11 mouse cellular contexts compared by ENCODE assay signal in genomic region chr17:83977725-83978124, GRCm38 (mm10).
DNase-seq lines count a peak whose midpoint lies in the region; ATAC-seq and TF ChIP-seq lines count a peak whose summit lies in the region.
"Had no signal": no experiment of that assay in that cellular context is flagged by ENCODE, and none has a peak within 500 bp of the region (broad histone marks: within the 10 kb centered on the region; RNA-seq: fewer than 3 reads in every experiment).

No protein-coding gene starts in this region.

- no peaks in the 10 kb centered on the region for H3K27me3 ChIP-seq in forebrain, embryonic 10.5 days (ENCODE audit: poor library complexity, severe bottlenecking)
- H3K27me3 ChIP-seq in forebrain, embryonic 16.5 days (replicated peaks; ENCODE audit: control insufficient read depth, insufficient read depth, low read length), result no peaks in the 10 kb centered on the region; the same call in 1 of the 2 replicates
- no peaks in the 10 kb centered on the region for H3K27me3 ChIP-seq in kidney, adult 2 months (replicated peaks; ENCODE audit: control insufficient read depth, insufficient read depth, low read length)
- H3K27me3 ChIP-seq in lung, postnatal 0 days (replicated peaks; ENCODE audit: insufficient read depth, low read length), result no peaks in the 10 kb centered on the region
- no peaks in the 10 kb centered on the region for H3K27me3 ChIP-seq in stomach, embryonic 16.5 days (ENCODE audit: control insufficient read depth, insufficient read depth, low read length)

- peaks cover 40% of the 10 kb centered on the region for H3K4me1 ChIP-seq in forebrain, embryonic 10.5 days
- peaks cover 2% of the 10 kb centered on the region for H3K4me1 ChIP-seq in forebrain, embryonic 16.5 days (replicated peaks; ENCODE audit: control insufficient read depth, insufficient read depth, low read length)
- peaks cover 8% of the 10 kb centered on the region; the same call in 1 of the 2 replicates for H3K4me1 ChIP-seq in kidney, adult 2 months (ENCODE audit: control insufficient read depth, insufficient read depth, low read length)
- peaks cover 27% of the 10 kb centered on the region; the same call in 1 of the 2 replicates for H3K4me1 ChIP-seq in lung, postnatal 0 days (ENCODE audit: insufficient read depth, low read depth, low read length)
- peaks cover 17% of the 10 kb centered on the region for H3K4me1 ChIP-seq in stomach, embryonic 16.5 days (ENCODE audit: control insufficient read depth, insufficient read depth, low read length)

- no peak for DNase-seq in forebrain, embryonic 10.5 days (ENCODE audit: extremely low spot score, low spot score)
- peak; percentile 64 for DNase-seq in kidney, adult 2 months
- no peak for DNase-seq in kidney, postnatal 10 days
- no peak for DNase-seq in lung, postnatal 0 days (ENCODE audit: low spot score)
- DNase-seq in lung, postnatal 14 days, result no peak
- no peak for DNase-seq in frontal cortex, adult 2 months (ENCODE audit: extremely low spot score in 1 of 2, low spot score in 1 of 2)
- DNase-seq: adrenal gland, postnatal 10 days; right cerebral cortex, postnatal 14 days had no signal

- ATAC-seq in forebrain, embryonic 16.5 days, result no peak
- peak; percentile 11; the same call in 1 of the 2 replicates for ATAC-seq in lung, postnatal 0 days
- ATAC-seq in stomach, embryonic 16.5 days (ENCODE audit: insufficient read depth, low FRiP score), result no peak

- H3K36me3 ChIP-seq in forebrain, embryonic 10.5 days (replicated peaks), result no peaks in the 10 kb centered on the region
- H3K36me3 ChIP-seq in forebrain, embryonic 16.5 days (ENCODE audit: control insufficient read depth, insufficient read depth), result no peaks in the 10 kb centered on the region
- no peaks in the 10 kb centered on the region for H3K36me3 ChIP-seq in kidney, adult 2 months (ENCODE audit: control insufficient read depth, insufficient read depth, low read length)
- no peaks in the 10 kb centered on the region for H3K36me3 ChIP-seq in lung, postnatal 0 days (ENCODE audit: insufficient read depth, low read length)
- H3K36me3 ChIP-seq in stomach, embryonic 16.5 days (ENCODE audit: control insufficient read depth, insufficient read depth, low read length), result no peaks in the 10 kb centered on the region

- WGBS in forebrain, embryonic 10.5 days, result 81% methylated on average over 11 of the region's 11 CpGs
- 76% methylated on average over 11 of the region's 11 CpGs for WGBS in forebrain, embryonic 16.5 days
- WGBS in kidney, adult 2 months, result 72% methylated on average over 11 of the region's 11 CpGs
- 64% methylated on average over 11 of the region's 11 CpGs for WGBS in lung, postnatal 0 days
- 75% methylated on average over 11 of the region's 11 CpGs for WGBS in stomach, embryonic 16.5 days

- no peak for TF ChIP-seq POLR2A in kidney, adult 2 months (IDR thresholded peaks at IDR 0.05; ENCODE audit: low read depth, low read length)

- no peak overlapping the region for H3K4me2 ChIP-seq in forebrain, embryonic 16.5 days (ENCODE audit: low read length)
- H3K4me2 ChIP-seq in lung, postnatal 0 days (replicated peaks; ENCODE audit: low read depth, low read length), result no peak overlapping the region
- H3K4me2 ChIP-seq in stomach, embryonic 16.5 days (ENCODE audit: low read depth, low read length), result no peak overlapping the region

- no peak overlapping the region for H3K9ac ChIP-seq in forebrain, embryonic 16.5 days (replicated peaks; ENCODE audit: low read depth, low read length)
- H3K9ac ChIP-seq in lung, postnatal 0 days (replicated peaks; ENCODE audit: low read depth), result no peak overlapping the region
- no peak overlapping the region for H3K9ac ChIP-seq in stomach, embryonic 16.5 days (ENCODE audit: low read length)

- TF ChIP-seq CTCF in kidney, adult 2 months (conservative IDR thresholded peaks at IDR 0.05; ENCODE audit: insufficient read depth, insufficient read length, low read depth, low read length), result no peak
- TF ChIP-seq CTCF in lung, postnatal 0 days (IDR thresholded peaks at IDR 0.05), result no peak

- TF ChIP-seq EP300 in lung, postnatal 0 days (IDR thresholded peaks at IDR 0.05), result no peak; the same call in 1 of the 2 replicates

- H3K4me3 ChIP-seq in forebrain, embryonic 10.5 days, result no peak overlapping the region
- no peak overlapping the region for H3K4me3 ChIP-seq in forebrain, embryonic 16.5 days (replicated peaks; ENCODE audit: low read length)
- no peak overlapping the region for H3K4me3 ChIP-seq in kidney, adult 2 months (ENCODE audit: insufficient read depth, low read depth, low read length)
- H3K4me3 ChIP-seq in lung, postnatal 0 days (ENCODE audit: low read depth, low read length), result no peak overlapping the region
- no peak overlapping the region for H3K4me3 ChIP-seq in stomach, embryonic 16.5 days (replicated peaks; ENCODE audit: low read length)
- H3K4me3 ChIP-seq: layer of hippocampus, adult 2 months had no signal

- peak overlapping the region; percentile 2 for H3K27ac ChIP-seq in forebrain, embryonic 10.5 days
- H3K27ac ChIP-seq in forebrain, embryonic 16.5 days (ENCODE audit: low read length), result no peak overlapping the region
- H3K27ac ChIP-seq in kidney, adult 2 months (ENCODE audit: insufficient read depth, low read depth, low read length), result peak overlapping the region; percentile 66
- peak overlapping the region; percentile 38; the same call in 1 of the 2 replicates for H3K27ac ChIP-seq in lung, postnatal 0 days (ENCODE audit: low read length)
- 0 out of 2 replicates have a peak overlapping the region, but pooled peaks have one; percentile 3 for H3K27ac ChIP-seq in stomach, embryonic 16.5 days (ENCODE audit: low read length)
- H3K27ac ChIP-seq: layer of hippocampus, adult 2 months had no signal

- no peaks in the 10 kb centered on the region for H3K9me3 ChIP-seq in forebrain, embryonic 10.5 days
- H3K9me3 ChIP-seq in forebrain, embryonic 16.5 days (ENCODE audit: control insufficient read depth, low read length), result no peaks in the 10 kb centered on the region
- no peaks in the 10 kb centered on the region for H3K9me3 ChIP-seq in lung, postnatal 0 days (ENCODE audit: low read length)
- no peaks in the 10 kb centered on the region for H3K9me3 ChIP-seq in stomach, embryonic 16.5 days (replicated peaks; ENCODE audit: control insufficient read depth, low read length)
